Mouse (Mus musculus) embryonic facial prominence, embryonic 15.5 days (tissue): ENCODE measurements around the gene Rasgef1a. TPM values are rescaled to one million over a fixed set of nuclear protein-coding genes. Genes with fewer than 3 reads are reported as not detected.

Experiments used
- ATAC-seq: fragments of 200-750 bp; cut with Nextera tagmentation; 2 replicates; pipeline ENCODE4 v1.8.0; 2017; ENCODE audit warnings: low read depth, moderate TSS enrichment; ENCODE audit not compliant: insufficient number of reproducible peaks, low FRiP score, low TSS enrichment
- H3K27ac ChIP-seq: fragments of 300-500 bp; sonication (generic); replicated peaks from 2 replicates; pipeline ENCODE4 v1.5.1; 2015; ENCODE audit warnings: mild to moderate bottlenecking, inconsistent platforms
- H3K27me3 ChIP-seq: fragments of 300-500 bp; sonication (generic); 2 replicates; pipeline ENCODE4 v1.6.1; 2015; ENCODE audit warnings: inconsistent platforms
- H3K36me3 ChIP-seq: fragments of 300-500 bp; sonication (generic); 2 replicates; pipeline ENCODE4 v1.6.1; 2015; ENCODE audit warnings: mild to moderate bottlenecking, inconsistent platforms
- H3K4me1 ChIP-seq: fragments of 300-500 bp; sonication (generic); 2 replicates; pipeline ENCODE4 v1.6.1; 2015; ENCODE audit warnings: inconsistent platforms
- H3K4me2 ChIP-seq: fragments of 300-500 bp; sonication (generic); replicated peaks from 2 replicates; pipeline ENCODE4 v1.6.1; 2015; ENCODE audit warnings: mild to moderate bottlenecking, inconsistent platforms
- H3K4me3 ChIP-seq: fragments of 300-500 bp; sonication (generic); replicated peaks from 2 replicates; pipeline ENCODE4 v1.5.1; 2015; ENCODE audit warnings: mild to moderate bottlenecking, inconsistent platforms
- H3K9ac ChIP-seq: fragments of 300-500 bp; sonication (generic); 2 replicates; pipeline ENCODE4 v1.6.1; 2015; ENCODE audit warnings: inconsistent platforms
- H3K9me3 ChIP-seq: fragments of 300-500 bp; sonication (generic); replicated peaks from 2 replicates; pipeline ENCODE4 v1.6.1; 2016; ENCODE audit warnings: inconsistent platforms
- WGBS: fragments of 180-500 bp; shearing (Covaris S2); methylation state at CpG from one replicate; pipeline ENCODE4 v1.1.7; 2015; 5-methylcytosine and 5-hydroxymethylcytosine counted together
- polyA plus RNA-seq: library from polyadenylated mRNA; unstranded; fragments of >200 nt; fragmentation: Nextera tagmentation; extraction: Ambion mirVana; gene quantifications from 2 replicates; pipeline ENCODE4 v1.2.1, GENCODE M21; 2015

The Rasgef1a gene
- polyA plus RNA-seq, 1 experiment from 2014 or later: 0.73 TPM

DNA sequence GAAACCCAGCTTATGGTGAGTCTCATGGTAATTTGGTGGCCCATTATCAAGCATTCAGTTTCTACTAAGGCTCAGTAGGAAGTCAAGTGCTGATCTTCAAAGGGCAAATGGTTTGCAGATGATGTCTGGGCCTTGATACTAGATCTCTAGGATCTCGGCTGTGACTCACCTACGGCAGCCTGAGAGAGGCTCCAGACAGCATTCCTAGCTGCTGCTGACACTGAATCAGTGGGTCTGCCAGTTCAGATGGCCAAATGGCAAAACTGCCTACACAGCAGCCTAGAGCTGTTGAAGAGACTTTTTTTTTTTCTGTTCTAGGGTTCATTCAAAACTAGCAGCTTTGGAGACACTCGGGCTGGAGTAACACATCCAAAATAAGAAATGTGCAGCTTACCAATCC is 15.8 kb downstream of the Rasgef1a start:
- Histone ChIP-seq H3K9ac (no peak overlapping the region), H3K4me3 (no peak overlapping the region), H3K27ac (no peak overlapping the region), H3K36me3 (no peaks in the 10 kb centered on the region), H3K9me3 (no peaks in the 10 kb centered on the region), H3K4me1 (no peaks in the 10 kb centered on the region), H3K27me3 (no peaks in the 10 kb centered on the region; the same call in 1 of the 2 replicates), H3K4me2 (no peak overlapping the region)
- WGBS: 72% methylated on average over 3 of the region's 3 CpGs
- ATAC-seq: no peak

DNA sequence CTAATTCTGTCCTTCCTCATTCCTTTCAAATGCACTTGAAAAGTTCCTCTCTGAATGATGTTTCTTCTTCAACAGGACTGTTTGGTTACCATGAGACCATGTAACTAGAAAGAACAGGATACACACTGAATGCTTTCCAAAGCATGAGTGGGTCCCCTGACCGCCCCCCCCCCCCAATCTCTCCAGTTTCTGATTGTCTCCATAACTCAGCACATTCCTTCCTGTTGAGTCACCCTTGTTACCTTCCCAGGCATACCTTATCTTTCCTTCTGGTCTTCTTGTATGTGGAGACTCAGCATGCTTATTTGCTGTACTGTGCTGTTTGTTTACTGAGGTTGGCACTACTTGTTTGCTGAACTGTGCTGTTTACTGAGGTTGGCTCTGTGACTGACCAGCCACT is 20.2 kb downstream of the Rasgef1a start:
- Histone ChIP-seq H3K4me1 (no peaks in the 10 kb centered on the region), H3K4me2 (no peak overlapping the region), H3K4me3 (no peak overlapping the region), H3K9me3 (no peaks in the 10 kb centered on the region), H3K27ac (no peak overlapping the region), H3K9ac (no peak overlapping the region), H3K36me3 (no peaks in the 10 kb centered on the region), H3K27me3 (no peaks in the 10 kb centered on the region)
- no peak for ATAC-seq
- WGBS: 43% methylated on average over 1 of the region's 1 CpGs

DNA sequence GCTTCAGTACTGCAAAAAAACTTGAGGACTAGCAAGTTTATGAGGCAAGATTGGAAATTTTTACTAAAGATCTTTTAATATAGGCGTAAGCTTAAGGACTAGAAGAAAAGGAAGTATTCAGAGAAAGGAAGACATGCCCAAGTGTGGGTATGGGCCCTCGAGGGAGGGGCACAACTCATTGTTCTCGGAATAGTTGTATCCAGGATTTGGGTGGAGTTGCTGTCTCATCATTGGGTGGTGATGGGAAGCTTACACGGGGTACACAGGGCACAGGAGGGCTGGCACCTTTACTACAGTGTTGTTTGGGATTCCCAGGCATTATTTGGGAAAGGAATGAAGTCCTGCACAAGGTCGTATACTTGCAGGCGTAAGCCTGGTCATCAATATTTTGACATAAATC is 24.4 kb downstream of the Rasgef1a start:
- no peaks in the 10 kb centered on the region for H3K36me3 ChIP-seq
- H3K9me3 ChIP-seq: no peaks in the 10 kb centered on the region
- no peak overlapping the region for H3K27ac ChIP-seq
- no peak overlapping the region for H3K4me2 ChIP-seq
- H3K4me3 ChIP-seq: no peak overlapping the region
- WGBS: 72% methylated on average over 6 of the region's 6 CpGs
- no peak overlapping the region for H3K9ac ChIP-seq
- no peaks in the 10 kb centered on the region for H3K4me1 ChIP-seq
- H3K27me3 ChIP-seq: no peaks in the 10 kb centered on the region
- ATAC-seq: no peak

DNA sequence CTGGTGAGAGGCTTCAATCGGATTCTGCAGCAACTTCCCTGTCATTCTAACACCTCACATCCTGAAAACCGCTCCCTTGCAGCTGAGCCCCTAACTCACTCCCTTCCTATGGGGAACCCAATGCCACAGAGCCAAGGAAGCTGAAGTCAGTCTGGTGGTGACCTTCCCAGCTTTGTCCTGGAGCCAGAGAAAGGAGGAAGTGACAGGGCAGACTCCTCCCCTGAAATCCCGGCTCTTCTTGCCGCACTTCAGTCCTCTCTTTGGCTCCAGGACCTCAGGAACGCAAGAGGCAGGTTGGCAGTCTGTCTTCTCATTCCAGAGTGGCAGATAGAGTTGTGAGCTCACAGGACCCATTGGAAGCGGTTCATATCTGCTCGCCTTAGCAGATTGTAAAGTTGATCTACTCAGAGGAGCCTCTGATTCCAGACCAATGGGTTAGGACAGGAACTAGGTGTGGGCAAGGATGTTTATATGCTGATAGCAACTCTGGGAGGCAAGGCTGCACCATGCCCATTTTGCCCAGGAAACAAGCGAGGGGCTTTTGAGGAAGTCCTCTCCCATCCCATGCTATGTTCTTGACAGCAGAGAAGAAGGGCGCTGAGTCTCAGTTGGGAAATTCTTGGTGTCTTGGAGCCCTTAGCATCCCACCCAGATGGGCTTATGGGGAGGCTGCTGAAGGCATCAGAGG is 25.0 kb downstream of the Rasgef1a start:
- no peaks in the 10 kb centered on the region for H3K27me3 ChIP-seq
- no peaks in the 10 kb centered on the region for H3K36me3 ChIP-seq
- no peak overlapping the region for H3K9ac ChIP-seq
- no peaks in the 10 kb centered on the region for H3K4me1 ChIP-seq
- H3K27ac ChIP-seq: no peak overlapping the region
- H3K4me3 ChIP-seq: no peak overlapping the region
- WGBS: 77% methylated on average over 9 of the region's 9 CpGs
- no peak overlapping the region for H3K4me2 ChIP-seq
- no peak for ATAC-seq
- no peaks in the 10 kb centered on the region for H3K9me3 ChIP-seq

DNA sequence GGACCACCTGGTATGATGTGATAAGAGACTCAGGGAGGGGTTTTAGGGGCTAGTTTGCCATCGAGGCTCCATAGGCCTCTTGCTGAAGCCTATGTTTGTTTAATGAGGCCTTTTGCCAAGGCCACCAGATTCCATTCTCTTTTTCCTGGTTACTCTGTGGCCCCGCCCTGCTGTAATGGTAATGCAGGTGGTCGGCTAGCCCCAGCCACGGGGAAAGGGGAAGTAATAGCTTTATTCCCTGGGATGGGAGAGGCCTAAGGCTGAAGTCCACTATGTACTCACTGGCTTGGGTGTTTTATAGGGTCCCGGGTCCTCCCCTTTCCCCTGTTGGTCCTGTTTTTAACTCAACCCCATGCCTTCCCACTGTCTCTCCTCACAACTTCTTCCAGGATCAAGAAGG is 25.6 kb downstream of the Rasgef1a start:
- Histone ChIP-seq H3K4me1 (no peaks in the 10 kb centered on the region), H3K27me3 (no peaks in the 10 kb centered on the region), H3K4me2 (no peak overlapping the region), H3K9me3 (no peaks in the 10 kb centered on the region), H3K27ac (no peak overlapping the region), H3K36me3 (no peaks in the 10 kb centered on the region), H3K9ac (no peak overlapping the region), H3K4me3 (no peak overlapping the region)
- WGBS: 80% methylated on average over 5 of the region's 5 CpGs
- no peak for ATAC-seq

DNA sequence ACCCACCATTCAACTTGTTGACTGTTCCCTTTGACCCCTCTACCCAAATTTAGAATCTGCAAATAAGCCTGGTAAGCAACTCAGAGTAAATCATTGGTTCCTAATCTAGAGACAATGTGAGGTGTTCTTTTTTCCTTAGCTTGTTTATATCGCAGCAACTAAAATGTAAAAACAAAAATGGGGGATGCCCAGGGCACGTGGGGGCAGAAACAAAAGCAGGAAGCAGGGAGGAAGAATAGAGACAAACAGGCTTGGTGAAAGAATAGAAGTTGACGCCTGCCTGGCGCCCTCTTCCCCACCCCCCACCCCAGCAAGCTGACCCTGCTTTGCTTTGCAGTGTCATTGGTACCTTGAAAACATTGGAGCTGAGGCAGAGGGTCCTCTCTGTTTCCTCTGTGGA is 33.9 kb downstream of the Rasgef1a start:
- no peaks in the 10 kb centered on the region for H3K9me3 ChIP-seq
- no peaks in the 10 kb centered on the region for H3K36me3 ChIP-seq
- no peak overlapping the region for H3K9ac ChIP-seq
- H3K4me1 ChIP-seq: no peaks in the 10 kb centered on the region
- 47% methylated on average over 4 of the region's 4 CpGs for WGBS
- H3K4me2 ChIP-seq: no peak overlapping the region
- ATAC-seq: no peak
- no peak overlapping the region for H3K27ac ChIP-seq
- no peak overlapping the region for H3K4me3 ChIP-seq
- H3K27me3 ChIP-seq: no peaks in the 10 kb centered on the region

DNA sequence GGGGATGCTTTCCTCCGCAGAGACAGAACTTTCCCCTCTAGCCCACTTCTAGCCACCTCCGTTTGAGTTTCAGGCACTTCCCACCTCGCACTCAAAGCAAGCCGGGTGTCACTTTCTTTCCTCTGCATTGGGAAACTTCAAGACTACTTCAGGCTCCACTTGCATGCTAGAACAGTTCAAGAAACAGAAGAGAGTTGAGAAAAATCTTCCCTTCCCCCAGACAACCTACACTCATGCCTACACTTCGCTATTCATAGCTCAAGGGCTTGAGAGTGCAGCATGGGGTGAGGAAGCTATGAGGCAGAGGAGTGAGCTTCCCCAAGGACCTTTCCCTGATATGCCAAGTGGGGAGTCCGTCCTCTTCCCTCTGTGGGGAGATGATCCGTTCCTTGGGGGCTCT is 34.7 kb downstream of the Rasgef1a start:
- Histone ChIP-seq H3K36me3 (no peaks in the 10 kb centered on the region), H3K27ac (no peak overlapping the region), H3K4me2 (no peak overlapping the region), H3K9me3 (no peaks in the 10 kb centered on the region), H3K4me1 (no peaks in the 10 kb centered on the region), H3K4me3 (no peak overlapping the region), H3K27me3 (no peaks in the 10 kb centered on the region), H3K9ac (no peak overlapping the region)
- ATAC-seq: no peak
- WGBS: 52% methylated on average over 7 of the region's 7 CpGs

DNA sequence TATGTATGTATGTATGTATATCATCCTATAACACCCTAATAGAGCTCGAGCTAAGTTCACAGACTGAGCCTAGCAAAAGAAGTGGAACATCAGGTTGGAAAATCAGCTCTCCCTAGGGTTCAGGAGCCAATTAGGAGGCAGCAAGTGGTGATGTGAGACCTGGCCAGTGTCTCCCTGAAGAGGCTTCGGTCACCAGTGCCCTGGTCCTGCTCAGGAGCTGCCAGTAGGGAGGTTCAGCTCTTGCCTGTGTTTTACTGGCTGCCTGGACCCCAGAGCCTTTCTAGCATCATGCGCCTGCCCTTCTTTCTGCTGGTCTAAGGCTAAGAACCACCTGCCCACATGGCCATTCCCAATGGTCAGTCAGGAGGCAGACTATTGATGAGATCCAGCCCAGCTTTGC is 35.3 kb downstream of the Rasgef1a start:
- Histone ChIP-seq H3K4me3 (no peak overlapping the region), H3K9me3 (no peaks in the 10 kb centered on the region), H3K4me1 (no peaks in the 10 kb centered on the region), H3K27ac (no peak overlapping the region), H3K4me2 (no peak overlapping the region), H3K27me3 (no peaks in the 10 kb centered on the region), H3K9ac (no peak overlapping the region), H3K36me3 (no peaks in the 10 kb centered on the region)
- no peak for ATAC-seq
- WGBS: 77% methylated on average over 3 of the region's 3 CpGs

DNA sequence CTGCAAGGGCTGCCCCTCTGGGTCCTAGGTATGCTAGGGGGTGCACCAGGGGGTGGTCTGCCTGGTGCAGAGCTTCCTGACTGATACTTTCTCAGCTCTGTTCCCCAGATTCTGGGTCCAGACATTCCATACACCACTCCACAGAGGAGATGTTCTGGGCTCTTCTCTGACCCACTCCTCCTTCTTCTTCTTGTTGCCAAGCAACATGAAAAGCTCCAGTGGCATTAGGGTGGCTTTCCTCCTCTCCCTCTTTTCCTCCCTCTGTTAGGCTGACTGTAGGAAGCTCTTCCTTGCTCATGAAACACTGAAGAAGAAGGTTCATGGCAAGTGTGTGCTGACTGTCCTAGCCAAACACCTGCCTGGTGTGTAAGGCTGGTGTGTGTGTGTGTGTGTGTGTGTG is 35.7 kb downstream of the Rasgef1a start:
- H3K27me3 ChIP-seq: no peaks in the 10 kb centered on the region
- no peak overlapping the region for H3K27ac ChIP-seq
- no peak overlapping the region for H3K9ac ChIP-seq
- no peak overlapping the region for H3K4me3 ChIP-seq
- no peak for ATAC-seq
- no peaks in the 10 kb centered on the region for H3K4me1 ChIP-seq
- H3K9me3 ChIP-seq: no peaks in the 10 kb centered on the region
- no peak overlapping the region for H3K4me2 ChIP-seq
- no peaks in the 10 kb centered on the region for H3K36me3 ChIP-seq

DNA sequence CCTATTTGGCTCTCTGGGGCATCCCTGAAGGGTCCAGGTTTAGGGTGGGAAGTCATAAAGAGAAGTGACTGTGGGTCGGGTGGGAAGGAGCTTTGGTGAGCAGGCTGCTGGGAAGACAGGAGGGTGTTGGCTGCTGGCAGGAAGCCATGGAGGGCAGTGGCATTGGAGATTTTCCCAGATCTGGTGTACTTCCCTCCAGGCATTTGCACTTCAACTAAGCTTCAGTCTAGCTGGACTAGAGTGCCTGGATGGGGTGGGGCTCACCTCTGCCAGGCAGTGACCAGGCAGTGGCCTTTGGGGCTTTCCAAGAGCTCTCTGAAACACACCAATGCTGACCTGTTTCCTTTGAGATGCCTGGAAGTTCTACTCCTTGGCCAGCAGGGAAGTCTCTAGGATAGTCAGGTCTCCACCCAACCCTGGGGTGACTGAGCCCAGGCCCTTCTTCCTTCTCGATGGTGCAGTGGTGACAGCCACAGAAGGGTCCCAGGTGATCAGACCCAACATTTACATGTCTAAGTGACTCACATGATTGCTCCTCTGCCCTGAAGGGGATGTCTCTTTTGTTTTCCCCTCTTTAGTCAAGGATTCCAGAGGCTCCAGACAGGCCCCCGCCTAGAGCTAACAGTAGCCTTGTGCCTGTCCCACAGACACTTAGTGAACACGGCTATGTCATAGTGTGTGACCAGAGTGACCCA is 36.7 kb downstream of the Rasgef1a start:
- Histone ChIP-seq H3K9ac (no peak overlapping the region), H3K4me1 (no peaks in the 10 kb centered on the region), H3K27me3 (no peaks in the 10 kb centered on the region), H3K9me3 (no peaks in the 10 kb centered on the region), H3K4me3 (no peak overlapping the region), H3K27ac (no peak overlapping the region), H3K36me3 (no peaks in the 10 kb centered on the region), H3K4me2 (no peak overlapping the region)
- no peak for ATAC-seq
- WGBS: 68% methylated on average over 4 of the region's 4 CpGs

DNA sequence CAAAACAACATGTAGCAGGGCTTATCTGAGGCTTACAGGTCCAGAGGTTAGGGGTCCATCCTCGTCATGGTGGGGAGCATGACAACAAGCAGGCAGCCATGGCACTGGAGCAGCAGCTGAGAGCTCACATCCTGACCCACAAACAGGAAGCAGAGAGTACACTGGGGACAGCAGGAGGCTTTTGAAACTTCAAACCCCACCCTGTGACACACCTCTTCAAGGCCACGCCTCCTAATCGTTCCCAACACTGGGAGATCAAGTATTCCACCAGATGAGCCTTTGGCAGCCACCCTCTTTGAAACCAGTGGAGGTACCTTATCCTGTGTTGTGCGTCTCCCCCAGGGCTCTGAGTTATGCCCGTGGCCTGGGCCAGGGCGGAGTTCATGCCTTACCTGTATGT is 38.5 kb downstream of the Rasgef1a start:
- Histone ChIP-seq H3K4me1 (no peaks in the 10 kb centered on the region), H3K27ac (no peak overlapping the region), H3K4me3 (no peak overlapping the region), H3K27me3 (no peaks in the 10 kb centered on the region), H3K9ac (no peak overlapping the region), H3K9me3 (no peaks in the 10 kb centered on the region), H3K4me2 (no peak overlapping the region), H3K36me3 (no peaks in the 10 kb centered on the region)
- no peak for ATAC-seq
- WGBS: 80% methylated on average over 6 of the region's 6 CpGs

DNA sequence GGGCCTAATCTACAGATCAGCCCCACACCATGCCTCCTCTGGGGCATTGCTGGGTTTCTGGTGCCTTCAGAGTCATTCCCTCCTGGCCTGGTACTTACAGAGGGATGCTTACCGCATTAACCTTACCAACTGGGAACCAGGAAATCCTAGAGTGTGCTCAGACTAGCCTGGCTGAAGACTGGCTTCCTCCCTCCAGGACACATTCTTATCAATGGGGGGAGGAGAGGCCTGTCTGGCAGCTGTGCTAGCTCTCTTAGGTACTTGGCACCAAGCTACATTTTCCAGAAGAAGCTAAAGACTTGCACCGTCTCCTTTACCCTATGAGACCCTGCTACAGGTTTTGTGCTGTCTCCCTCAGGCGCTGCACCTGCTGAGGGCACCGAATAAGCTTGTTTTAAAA is 40.2 kb downstream of the Rasgef1a start:
- Histone ChIP-seq H3K27ac (no peak overlapping the region), H3K27me3 (no peaks in the 10 kb centered on the region), H3K9ac (no peak overlapping the region), H3K4me1 (no peaks in the 10 kb centered on the region), H3K4me2 (no peak overlapping the region), H3K36me3 (no peaks in the 10 kb centered on the region), H3K4me3 (no peak overlapping the region), H3K9me3 (no peaks in the 10 kb centered on the region)
- 75% methylated on average over 4 of the region's 4 CpGs for WGBS
- no peak for ATAC-seq
